Mouse (Mus musculus): Measurements from ENCODE around the gene Tmem211.
A peak's percentile ranks its signal among the peaks of the same experiment; 100 is the strongest.

Gene Tmem211

GRCm38 (mm10) chr5:113214041-113214440 is 12.7 kb upstream of the Tmem211 start:
- DNase-seq = no peak

- peak; percentile 83 to 86 for DNase-seq
These were observed 12.3 kb upstream of the Tmem211 start for GRCm38 (mm10) chr5:113214455-113214854.

- peak in 1 of 2 experiments; percentile 46 for DNase-seq
These were observed 11.1 kb upstream of the Tmem211 start for GRCm38 (mm10) chr5:113215610-113216011.

GRCm38 (mm10) chr5:113216328-113216960 is 10.3 kb upstream of the Tmem211 start:
- peak; percentile 87 to 90 for DNase-seq

- DNase-seq = peak; percentile 60 to 71
These were observed 9.6 kb upstream of the Tmem211 start for GRCm38 (mm10) chr5:113217076-113217475.

- peak in 1 of 2 experiments; percentile 46 for DNase-seq
These were observed 8.0 kb upstream of the Tmem211 start for GRCm38 (mm10) chr5:113218617-113219235.

GRCm38 (mm10) chr5:113219450-113219849 is 7.3 kb upstream of the Tmem211 start:
- peak; percentile 54 to 74 for DNase-seq

- peak in 1 of 2 experiments; percentile 55 for DNase-seq
These were observed 6.8 kb upstream of the Tmem211 start for GRCm38 (mm10) chr5:113219876-113220275.

GRCm38 (mm10) chr5:113220383-113221146 is 6.1 kb upstream of the Tmem211 start:
- DNase-seq = peak; percentile 87 to 90

GRCm38 (mm10) chr5:113221147-113221865 is 5.4 kb upstream of the Tmem211 start, which contains the start of gene 2900026A02Rik:
Gene 2900026A02Rik (minus strand): TSS chr5:113221236.
- peak; percentile 81 to 95 for DNase-seq

GRCm38 (mm10) chr5:113223888-113224287 is 2.8 kb upstream of the Tmem211 start:
- DNase-seq = peak; percentile 40 to 58

- no peak for DNase-seq
These were observed 1.4 kb upstream of the Tmem211 start for GRCm38 (mm10) chr5:113225271-113225670.

GRCm38 (mm10) chr5:113225686-113226435 is 848 bp upstream of the Tmem211 start:
- DNase-seq = no peak

- peak in 1 of 2 experiments; percentile 19 for DNase-seq
These were observed 3.5 kb downstream of the Tmem211 start for GRCm38 (mm10) chr5:113230196-113230595.

- no peak for DNase-seq
These were observed 22.7 kb downstream of the Tmem211 start for GRCm38 (mm10) chr5:113249263-113249930.

GRCm38 (mm10) chr5:113250806-113251205 is 24.1 kb downstream of the Tmem211 start:
- no peak for DNase-seq

- no peak for DNase-seq
These were observed 38.9 kb downstream of the Tmem211 start for GRCm38 (mm10) chr5:113265637-113266036.

- no peak for DNase-seq
These were observed 41.5 kb downstream of the Tmem211 start for GRCm38 (mm10) chr5:113268246-113268645.

- DNase-seq = no peak
These were observed 43.3 kb downstream of the Tmem211 start for GRCm38 (mm10) chr5:113270043-113270442.

- no peak for DNase-seq
These were observed 44.6 kb downstream of the Tmem211 start for GRCm38 (mm10) chr5:113271207-113271811.

GRCm38 (mm10) chr5:113275839-113276238 is 49.1 kb downstream of the Tmem211 start:
- no peak for DNase-seq
